Mouse (Mus musculus): ENCODE results near the gene Iars2. TPM values are rescaled to one million over a fixed set of nuclear protein-coding genes. Genes with fewer than 3 reads are reported as not detected.

Gene Iars2
- 6.5 and 11.9 TPM in 2 replicates for polyA plus RNA-seq (2011; ENCODE audit: insufficient read depth, insufficient read length, low replicate concordance, missing spikeins)

- Histone ChIP-seq H3K4me3 (replicated peaks; ENCODE audit: control insufficient read depth, low read depth, low read length) (peak within 1 kb of the TSS; percentile 100), H3K27ac (ENCODE audit: control insufficient read depth, insufficient read depth, low read depth, low read length, poor library complexity) (peak within 1 kb of the TSS; percentile 98), H3K4me1 (ENCODE audit: control insufficient read depth, insufficient read depth, low read length) (peaks cover 2% of the 10 kb centered on the region; the same call in 1 of the 2 replicates)
- TF ChIP-seq CTCF (IDR thresholded peaks at IDR 0.05; ENCODE audit: control insufficient read depth, insufficient read depth, low read length) (no peak), POLR2A (IDR thresholded peaks at IDR 0.05; ENCODE audit: borderline replicate concordance, control insufficient read depth, low read depth, low read length) (peak; percentile 48; the same call in 1 of the 2 replicates)
- WGBS, result under 1% methylated on average over 76 of the region's 76 CpGs
Measured at GRCm38 (mm10) chr1:185328721-185329610, at the start of gene Iars2. Iars2 (minus strand) TSS chr1:185329396.

GRCm38 (mm10) chr1:185377429-185377828 is 48.2 kb upstream of the Iars2 start:
- WGBS, result 82% methylated on average over 2 of the region's 2 CpGs
- H3K4me3 ChIP-seq (replicated peaks; ENCODE audit: control insufficient read depth, low read depth, low read length), result no peak overlapping the region
- TF ChIP-seq CTCF (IDR thresholded peaks at IDR 0.05; ENCODE audit: control insufficient read depth, insufficient read depth, low read length) (no peak), POLR2A (IDR thresholded peaks at IDR 0.05; ENCODE audit: borderline replicate concordance, control insufficient read depth, low read depth, low read length) (no peak)
- H3K4me1 ChIP-seq (ENCODE audit: control insufficient read depth, insufficient read depth, low read length), result no peaks in the 10 kb centered on the region
- no peak overlapping the region for H3K27ac ChIP-seq (ENCODE audit: control insufficient read depth, insufficient read depth, low read depth, low read length, poor library complexity)

- Histone ChIP-seq H3K4me1 (ENCODE audit: control insufficient read depth, insufficient read depth, low read length) (no peaks in the 10 kb centered on the region), H3K4me3 (replicated peaks; ENCODE audit: control insufficient read depth, low read depth, low read length) (no peak overlapping the region), H3K27ac (ENCODE audit: control insufficient read depth, insufficient read depth, low read depth, low read length, poor library complexity) (no peak overlapping the region)
- TF ChIP-seq CTCF (IDR thresholded peaks at IDR 0.05; ENCODE audit: control insufficient read depth, insufficient read depth, low read length) (no peak), POLR2A (IDR thresholded peaks at IDR 0.05; ENCODE audit: borderline replicate concordance, control insufficient read depth, low read depth, low read length) (no peak)
Measured at GRCm38 (mm10) chr1:185376390-185376789, 47.2 kb upstream of the Iars2 start.

DNA sequence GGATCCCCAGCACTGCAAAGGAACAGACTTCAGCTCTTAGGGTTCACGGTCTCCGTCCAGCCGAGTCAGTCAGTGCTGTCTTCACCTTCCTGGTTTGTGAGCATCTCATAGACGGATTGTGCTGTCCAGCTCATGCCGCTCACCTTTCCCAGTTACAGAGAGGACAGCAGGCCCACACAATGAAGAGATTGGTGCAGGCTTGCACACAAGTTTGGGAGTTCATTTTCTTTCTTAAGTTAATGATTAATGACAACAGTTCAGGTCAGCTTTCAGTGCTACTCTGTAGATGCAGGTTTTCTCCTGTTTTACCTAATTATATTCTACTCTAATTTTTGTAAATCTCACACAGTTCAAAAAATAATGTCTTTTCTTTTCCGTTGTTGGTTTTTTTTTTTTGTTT is 40.8 kb upstream of the Iars2 start:
- 88% methylated on average over 6 of the region's 6 CpGs for WGBS
- Histone ChIP-seq H3K4me3 (replicated peaks; ENCODE audit: control insufficient read depth, low read depth, low read length) (no peak overlapping the region), H3K4me1 (ENCODE audit: control insufficient read depth, insufficient read depth, low read length) (no peaks in the 10 kb centered on the region), H3K27ac (ENCODE audit: control insufficient read depth, insufficient read depth, low read depth, low read length, poor library complexity) (no peak overlapping the region)
- no peak for TF ChIP-seq POLR2A (IDR thresholded peaks at IDR 0.05; ENCODE audit: borderline replicate concordance, control insufficient read depth, low read depth, low read length)
- no peak for TF ChIP-seq CTCF (IDR thresholded peaks at IDR 0.05; ENCODE audit: control insufficient read depth, insufficient read depth, low read length)

DNA sequence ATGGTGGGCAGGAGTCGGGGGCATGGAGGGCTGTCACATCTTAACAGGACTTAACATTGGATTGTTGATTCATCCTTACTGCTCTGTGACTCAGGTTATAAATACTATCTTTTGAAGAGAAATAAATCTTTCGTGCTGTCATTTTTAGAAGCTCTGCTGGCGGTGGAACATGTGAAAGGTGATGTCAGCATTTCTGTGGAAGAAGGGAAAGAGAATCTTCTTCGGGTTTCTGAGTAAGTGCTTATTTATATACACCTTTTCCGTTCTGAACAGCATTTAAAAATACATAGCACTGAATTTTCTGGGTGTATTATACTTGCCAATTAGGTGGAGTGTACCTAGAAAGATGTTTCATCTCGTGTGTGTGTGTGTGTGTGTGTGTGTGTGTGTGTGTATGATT is 38.2 kb upstream of the Iars2 start:
- no peaks in the 10 kb centered on the region for H3K4me1 ChIP-seq (ENCODE audit: control insufficient read depth, insufficient read depth, low read length)
- no peak overlapping the region for H3K4me3 ChIP-seq (replicated peaks; ENCODE audit: control insufficient read depth, low read depth, low read length)
- 73% methylated on average over 6 of the region's 6 CpGs for WGBS
- no peak for TF ChIP-seq POLR2A (IDR thresholded peaks at IDR 0.05; ENCODE audit: borderline replicate concordance, control insufficient read depth, low read depth, low read length)
- TF ChIP-seq CTCF (IDR thresholded peaks at IDR 0.05; ENCODE audit: control insufficient read depth, insufficient read depth, low read length), result no peak
- H3K27ac ChIP-seq (ENCODE audit: control insufficient read depth, insufficient read depth, low read depth, low read length, poor library complexity), result no peak overlapping the region

- no peak for TF ChIP-seq CTCF (IDR thresholded peaks at IDR 0.05; ENCODE audit: control insufficient read depth, insufficient read depth, low read length)
- no peak for TF ChIP-seq POLR2A (IDR thresholded peaks at IDR 0.05; ENCODE audit: borderline replicate concordance, control insufficient read depth, low read depth, low read length)
- Histone ChIP-seq H3K4me3 (replicated peaks; ENCODE audit: control insufficient read depth, low read depth, low read length) (no peak overlapping the region), H3K27ac (ENCODE audit: control insufficient read depth, insufficient read depth, low read depth, low read length, poor library complexity) (no peak overlapping the region), H3K4me1 (ENCODE audit: control insufficient read depth, insufficient read depth, low read length) (no peaks in the 10 kb centered on the region)
- 52% methylated on average over 6 of the region's 6 CpGs for WGBS
Measured at GRCm38 (mm10) chr1:185364183-185364540, 35.0 kb upstream of the Iars2 start.

GRCm38 (mm10) chr1:185363526-185364182 is 34.5 kb upstream of the Iars2 start:
- Histone ChIP-seq H3K27ac (ENCODE audit: control insufficient read depth, insufficient read depth, low read depth, low read length, poor library complexity) (peak overlapping the region; percentile 34), H3K4me1 (ENCODE audit: control insufficient read depth, insufficient read depth, low read length) (no peaks in the 10 kb centered on the region), H3K4me3 (replicated peaks; ENCODE audit: control insufficient read depth, low read depth, low read length) (peak overlapping the region; percentile 72)
- 1% methylated on average over 22 of the region's 22 CpGs for WGBS
- no peak for TF ChIP-seq CTCF (IDR thresholded peaks at IDR 0.05; ENCODE audit: control insufficient read depth, insufficient read depth, low read length)
- no peak for TF ChIP-seq POLR2A (IDR thresholded peaks at IDR 0.05; ENCODE audit: borderline replicate concordance, control insufficient read depth, low read depth, low read length)

Data from bone marrow, adult 2 months (tissue).